ENCODE assay signal across 20 mouse cellular contexts in genomic region chr9:95822531-95822930, GRCm38 (mm10). TPM values are rescaled to one million over a fixed set of nuclear protein-coding genes. Genes with fewer than 3 reads are reported as not detected.
"Had no signal": no experiment of that assay in that cellular context is flagged by ENCODE, and none has a peak within 500 bp of the region (broad histone marks: within the 10 kb centered on the region; RNA-seq: fewer than 3 reads in every experiment).

No protein-coding gene starts in this region.

- H3K27me3 ChIP-seq: midbrain, embryonic 12.5 days; neural tube, embryonic 13.5 days; neural tube, embryonic 15.5 days; stomach, embryonic 15.5 days had no signal

- DNase-seq: lung, adult 18-20 months; lung, embryonic 14.5 days; lung, postnatal 10 days; lung, postnatal 4 days; midbrain, embryonic 14.5 days; retina, postnatal 1 day; right cerebral cortex, adult 18-20 months; right cerebral cortex, postnatal 25 days; spleen, adult 18-20 months; thymus, adult 2 months; thymus, postnatal 25 days; thymus, postnatal 4 days had no signal

- H3K4me3 ChIP-seq: midbrain, embryonic 10.5 days; midbrain, embryonic 12.5 days; myocyte; neural tube, embryonic 13.5 days; neural tube, embryonic 15.5 days; stomach, embryonic 15.5 days had no signal

- H3K9ac ChIP-seq: lung, embryonic 14.5 days; midbrain, embryonic 12.5 days; neural tube, embryonic 13.5 days; neural tube, embryonic 15.5 days; stomach, embryonic 15.5 days had no signal

- ATAC-seq: midbrain, embryonic 16.5 days had no signal

- H3K9me3 ChIP-seq: midbrain, embryonic 10.5 days; midbrain, embryonic 12.5 days; neural tube, embryonic 13.5 days; neural tube, embryonic 15.5 days; stomach, embryonic 15.5 days had no signal

- H3K36me3 ChIP-seq: midbrain, embryonic 10.5 days; midbrain, embryonic 12.5 days; neural tube, embryonic 13.5 days; neural tube, embryonic 15.5 days; stomach, embryonic 15.5 days had no signal

- H3K4me1 ChIP-seq: midbrain, embryonic 10.5 days; midbrain, embryonic 12.5 days; neural tube, embryonic 13.5 days; neural tube, embryonic 15.5 days; stomach, embryonic 15.5 days had no signal

- H3K27ac ChIP-seq: midbrain, embryonic 10.5 days; midbrain, embryonic 12.5 days; neural tube, embryonic 13.5 days; neural tube, embryonic 15.5 days; stomach, embryonic 15.5 days; stomach, postnatal 0 days had no signal

- H3K4me2 ChIP-seq: lung, embryonic 14.5 days; midbrain, embryonic 12.5 days; neural tube, embryonic 13.5 days; neural tube, embryonic 15.5 days; stomach, embryonic 15.5 days had no signal

RNA-seq across cellular contexts. Expression of gene Pls1, which starts 22.6 kb away (rescaled TPM):
- polyA plus RNA-seq: myocyte had no signal
